Mouse (Mus musculus) heart, adult 8-10 months (tissue): Measurements from ENCODE around the gene Homer1. TPM values are rescaled to one million over a fixed set of nuclear protein-coding genes. Genes with fewer than 3 reads are reported as not detected.

Experiments used
- DNase-seq: peaks from one replicate; pipeline ENCODE4 v3.0.0; 2022; ENCODE audit warnings: low spot score
- total RNA-seq, 4 experiments: library from RNA; stranded (reverse); gene quantifications; 2 replicates each; pipeline ENCODE4 v1.2.4; 2022

The Homer1 gene
- total RNA-seq, 4 experiments from 2014 or later, result 56.1 to 67.6 (median 57.1) TPM

- peak; percentile 50 for DNase-seq
Observed at GRCm38 (mm10) chr13:93399710-93400216, 100.3 kb downstream of the Homer1 start.

GRCm38 (mm10) chr13:93401947-93402346 lies 102.5 kb downstream of the Homer1 start:
- DNase-seq, result no peak

- no peak for DNase-seq
Observed at GRCm38 (mm10) chr13:93406855-93407254, 107.4 kb downstream of the Homer1 start.

- no peak for DNase-seq
Observed at GRCm38 (mm10) chr13:93410343-93410742, 110.9 kb downstream of the Homer1 start.

GRCm38 (mm10) chr13:93415055-93415454 lies 115.6 kb downstream of the Homer1 start:
- DNase-seq, result no peak

GRCm38 (mm10) chr13:93418292-93418691 lies 118.9 kb downstream of the Homer1 start:
- DNase-seq, result no peak

GRCm38 (mm10) chr13:93419779-93420178 lies 120.3 kb downstream of the Homer1 start:
- no peak for DNase-seq

GRCm38 (mm10) chr13:93423224-93423623 lies 123.8 kb downstream of the Homer1 start:
- no peak for DNase-seq

- no peak for DNase-seq
Observed at GRCm38 (mm10) chr13:93427920-93428876, 128.8 kb downstream of the Homer1 start.

GRCm38 (mm10) chr13:93429205-93429604 lies 129.8 kb downstream of the Homer1 start:
- no peak for DNase-seq

- no peak for DNase-seq
Observed at GRCm38 (mm10) chr13:93440167-93440566, 140.7 kb downstream of the Homer1 start.

GRCm38 (mm10) chr13:93453275-93453674 lies 153.8 kb downstream of the Homer1 start:
- no peak for DNase-seq

Other genes starting within 250 kb of the Homer1 start
- 100 to 1,000 TPM; 378 to 419 (median 409) TPM for gene Cmya5, start 154.9 kb upstream of the Homer1 start, total RNA-seq
- gene Tent2, start 107.2 kb upstream of the Homer1 start, total RNA-seq, result 10 to 100 TPM; 10.7 to 14.7 (median 12.1) TPM
- 10 to 100 TPM; 39.1 to 46.5 (median 45.1) TPM for gene Jmy, start 200.2 kb downstream of the Homer1 start, total RNA-seq